Mouse (Mus musculus) layer of hippocampus, adult 11-12 months (tissue): ENCODE results near the gene Sla2.
A peak's percentile ranks its signal among the peaks of the same experiment; 100 is the strongest.
"Not testable (repeated sequence)": the region's sequence is repeated elsewhere in the genome, so short reads cannot be mapped to it uniquely, and the experiment has no call there.

Experiments used
- DNase-seq: peaks from one replicate; pipeline ENCODE4 v3.0.0; 2022; ENCODE audit warnings: low spot score

The Sla2 gene

DNA sequence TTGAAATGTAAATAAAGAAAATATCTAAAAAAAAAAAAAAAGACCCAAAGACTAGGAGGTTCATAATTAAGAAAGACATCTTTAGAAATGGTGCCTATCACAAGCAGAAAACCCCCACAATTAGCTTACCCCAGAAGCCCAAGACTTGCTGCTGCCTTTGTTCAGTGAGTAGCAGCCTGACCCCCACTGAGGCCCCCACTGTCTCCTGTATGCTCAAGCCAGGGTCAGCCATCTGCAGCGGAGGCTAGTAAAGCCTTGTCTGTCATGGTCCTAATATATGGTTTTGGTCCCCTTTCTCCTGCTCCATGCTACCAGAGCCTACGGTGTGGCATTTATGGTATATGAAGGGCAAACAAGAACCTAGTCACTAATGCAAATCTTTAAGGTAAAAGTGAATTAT, 14.4 kb upstream of the Sla2 start:
- no peak for DNase-seq

DNA sequence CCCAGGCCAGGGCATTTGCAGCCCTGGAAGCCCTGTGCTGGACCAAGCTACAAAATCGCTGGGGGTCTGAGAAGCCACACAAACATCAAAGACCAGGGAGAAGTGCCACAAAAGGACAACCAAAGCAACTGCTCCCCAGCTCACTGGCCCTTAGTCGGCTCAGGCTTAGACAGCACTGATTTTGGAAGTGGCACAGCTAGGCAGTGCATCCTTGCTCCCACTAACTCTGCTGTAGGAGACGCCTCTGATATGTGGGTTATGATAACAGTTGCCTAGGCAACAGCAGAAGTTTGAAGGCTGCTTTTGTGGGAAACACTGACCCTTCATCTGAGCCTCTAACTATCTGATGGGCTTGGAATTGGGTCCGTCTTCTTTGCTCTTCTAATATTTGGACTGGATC, 12.2 kb upstream of the Sla2 start:
- DNase-seq: no peak

DNA sequence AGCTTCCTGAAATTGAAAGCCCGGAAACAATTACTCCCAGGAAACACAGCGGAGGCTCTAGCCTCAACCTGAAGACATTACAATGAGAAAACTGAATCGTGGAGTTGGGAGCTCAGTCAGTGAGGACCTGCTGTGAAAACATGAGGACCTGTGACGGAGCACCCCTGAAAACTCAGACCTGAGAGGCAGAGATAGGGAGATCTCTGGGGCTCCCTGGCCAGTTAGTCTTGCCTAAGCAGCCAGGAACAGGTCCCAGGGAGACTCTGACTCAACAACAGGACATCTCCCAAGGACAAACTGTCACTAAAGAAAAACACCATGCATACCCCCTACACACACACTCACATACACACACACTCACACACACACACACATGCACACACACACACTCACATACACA, 11.4 kb upstream of the Sla2 start:
- no peak for DNase-seq

GRCm38 (mm10) chr2:156897034-156897433, 10.0 kb upstream of the Sla2 start:
- no peak for DNase-seq

DNA sequence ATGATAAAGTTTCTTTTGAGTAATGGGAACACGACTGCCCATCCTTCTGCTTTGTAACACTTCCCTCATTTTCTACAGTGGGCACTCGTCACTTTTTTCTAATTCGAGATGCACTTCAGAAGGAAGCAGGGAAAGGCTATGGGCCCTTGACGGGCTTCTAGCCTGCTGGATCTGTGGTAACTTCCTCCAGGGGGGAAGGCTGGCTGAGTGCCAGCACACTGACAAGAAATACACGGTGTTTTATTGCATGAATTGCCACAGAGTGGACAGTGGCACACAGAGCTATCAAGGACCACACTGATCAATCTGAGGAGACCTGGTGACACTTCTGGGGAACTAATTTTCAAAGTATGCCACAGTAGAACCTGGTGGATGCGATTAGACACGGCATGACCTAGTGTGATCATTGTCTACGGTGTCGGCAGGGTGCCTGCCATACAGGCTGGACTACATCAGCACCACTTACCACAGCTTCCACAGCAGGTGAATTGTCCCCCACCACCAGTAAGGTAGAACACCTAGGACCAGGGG, 9.5 kb upstream of the Sla2 start:
- no peak for DNase-seq

GRCm38 (mm10) chr2:156894496-156895265, 7.7 kb upstream of the Sla2 start:
- DNase-seq: no peak

- DNase-seq: no peak
Observed at GRCm38 (mm10) chr2:156892821-156893220, 5.8 kb upstream of the Sla2 start.

DNA sequence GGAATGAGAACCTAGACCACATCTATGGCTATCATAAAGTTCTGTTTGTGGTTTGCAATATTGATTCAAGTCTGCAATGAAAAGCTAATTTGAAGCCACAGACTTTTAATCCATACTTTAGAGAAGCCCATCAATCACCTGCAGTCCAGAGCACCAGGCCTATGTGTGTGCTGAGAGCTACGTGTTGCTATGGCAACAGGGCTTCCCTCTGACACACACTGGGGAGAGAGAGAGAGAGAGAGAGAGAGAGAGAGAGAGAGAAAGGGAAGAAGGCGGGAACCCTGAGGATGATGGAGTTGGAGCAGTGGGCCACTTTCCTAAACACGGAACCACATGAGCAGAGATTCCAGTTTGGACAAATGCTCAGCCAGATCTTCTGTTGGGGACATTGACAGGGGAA, 5.2 kb upstream of the Sla2 start:
- DNase-seq: no peak

DNA sequence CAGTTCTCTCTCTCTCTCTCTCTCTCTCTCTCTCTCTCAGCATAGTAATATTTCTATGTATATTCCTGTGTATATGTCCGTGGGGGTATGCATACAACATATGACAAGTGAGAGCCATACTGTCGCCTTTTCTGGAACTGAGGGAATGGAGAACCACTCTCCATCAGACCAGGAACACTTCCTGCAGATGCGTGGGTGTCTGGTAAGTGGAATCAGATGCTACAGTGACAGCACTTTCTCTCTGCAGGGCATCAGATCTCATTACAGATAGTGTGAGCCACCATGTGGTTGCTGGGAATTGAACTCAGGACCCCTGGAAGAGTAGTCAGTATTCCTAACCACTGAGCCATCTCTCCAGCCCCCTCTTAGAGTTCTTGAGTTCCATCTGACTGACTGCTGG, 1.5 kb upstream of the Sla2 start:
- no peak for DNase-seq

DNA sequence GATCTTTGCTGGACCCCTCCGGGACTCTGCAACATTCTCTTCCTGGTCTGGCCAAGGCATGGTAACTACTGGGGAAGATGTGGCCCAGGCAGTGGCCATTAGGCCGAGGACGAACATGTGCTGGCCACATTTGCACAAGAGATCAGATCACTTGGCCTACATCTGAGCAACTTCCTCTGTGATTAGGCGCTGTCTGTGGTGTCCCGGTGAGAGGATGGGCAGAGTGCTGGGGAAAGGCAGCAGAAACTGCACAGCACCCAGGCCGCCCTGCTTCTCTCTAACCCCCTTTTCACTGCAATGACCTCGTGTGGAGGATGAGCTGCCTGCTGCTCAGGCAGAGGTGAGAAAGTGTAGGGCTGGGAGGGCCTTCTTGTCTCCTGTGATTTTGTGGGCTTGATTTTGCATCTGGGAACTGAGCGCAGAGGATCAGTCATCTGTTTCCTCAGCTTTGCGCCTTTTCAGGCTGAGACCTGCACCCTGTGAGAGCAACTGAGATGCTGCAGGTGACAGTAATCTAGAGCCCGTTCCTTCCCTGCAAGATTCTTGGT, 834 bp downstream of the Sla2 start:
- DNase-seq: no peak

- not testable (repeated sequence) for DNase-seq
Observed at GRCm38 (mm10) chr2:156885666-156886065, 1.3 kb downstream of the Sla2 start.

DNA sequence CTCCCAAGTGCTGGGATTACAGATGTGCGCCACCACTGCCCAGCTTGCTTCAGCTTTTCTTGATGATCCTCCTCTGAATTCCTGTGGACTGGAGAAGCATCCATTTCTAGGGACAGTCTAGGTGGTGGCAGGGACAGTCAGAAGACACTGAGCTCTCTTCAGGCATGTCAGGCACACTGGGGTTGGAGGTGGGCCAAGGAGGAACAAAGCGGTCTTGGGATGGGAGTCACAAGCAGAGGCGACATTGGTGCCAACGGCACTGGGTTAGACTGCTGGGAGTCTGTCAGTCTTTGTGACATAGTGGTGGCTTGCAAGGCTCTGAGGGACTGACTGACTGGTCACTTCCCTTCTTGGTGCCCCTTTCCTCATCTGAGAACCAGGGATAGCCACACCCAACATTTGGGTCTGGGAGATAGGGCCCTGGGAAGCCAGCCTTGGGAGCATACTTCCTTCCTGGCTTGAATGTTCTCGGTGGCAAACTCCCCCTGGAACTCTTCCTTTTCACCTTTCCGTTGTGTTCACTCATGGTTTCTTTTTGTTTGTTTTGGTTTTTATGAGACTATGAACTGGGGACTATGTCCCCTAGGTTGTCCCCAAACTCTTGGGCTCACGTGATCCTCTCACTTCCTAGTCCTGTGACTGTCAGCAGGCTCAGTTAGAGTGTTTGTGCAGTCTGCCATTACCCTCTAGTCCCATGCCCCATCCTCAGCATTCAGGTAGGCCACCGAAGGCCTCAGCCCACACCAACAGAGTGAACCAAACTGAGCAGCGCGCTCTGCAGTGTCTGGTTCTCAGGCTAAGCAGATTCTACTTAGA, 2.4 kb downstream of the Sla2 start:
- DNase-seq: no peak

DNA sequence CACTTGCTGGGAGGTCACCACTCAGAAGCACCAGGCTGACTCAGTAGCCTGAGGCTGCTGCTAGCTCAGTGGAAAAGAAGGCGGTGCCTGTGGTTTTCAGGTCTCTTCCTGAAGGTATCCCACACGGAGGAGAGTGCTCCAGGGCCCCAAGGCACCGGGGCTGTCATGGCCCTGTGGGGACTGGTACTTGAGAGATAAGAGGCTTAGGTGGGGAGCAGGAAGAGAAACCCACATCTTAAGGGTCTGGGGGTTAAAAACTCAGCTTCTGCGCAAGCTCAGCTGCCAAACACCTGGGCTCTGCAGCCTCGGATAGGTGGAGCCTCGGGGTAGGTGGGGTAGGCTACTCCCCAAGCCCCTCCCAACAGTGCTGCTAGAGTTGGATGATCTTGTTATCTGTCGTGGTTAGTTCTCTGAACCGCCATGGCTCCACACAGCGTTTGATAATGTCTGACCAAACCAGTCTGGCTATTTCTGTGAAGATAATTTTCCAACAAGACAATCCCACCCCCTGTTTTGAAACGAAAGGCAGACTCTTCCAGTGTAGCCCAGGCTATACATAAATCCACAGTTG, 4.5 kb downstream of the Sla2 start:
- no peak for DNase-seq

DNA sequence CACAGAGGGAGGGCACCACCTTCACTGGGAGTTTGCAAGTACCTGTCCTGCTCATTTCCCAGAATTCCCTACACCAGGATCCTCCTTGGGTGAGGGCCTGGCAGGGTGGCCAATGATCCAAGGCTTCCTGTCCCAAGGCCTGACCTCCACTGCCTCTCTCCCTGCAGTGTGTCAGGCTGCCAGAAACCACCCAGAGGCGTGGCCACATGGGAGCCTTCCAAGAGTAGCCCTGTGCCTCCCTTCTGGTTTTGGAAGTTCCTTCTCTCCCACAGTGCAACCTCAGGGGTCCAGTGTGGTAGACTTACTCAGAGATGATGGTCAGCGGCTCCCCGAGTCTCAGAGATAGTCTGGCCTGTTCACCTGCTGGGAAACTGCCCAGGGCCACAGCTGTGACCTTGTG, 7.5 kb downstream of the Sla2 start:
- no peak for DNase-seq

GRCm38 (mm10) chr2:156877726-156878125, 9.3 kb downstream of the Sla2 start:
- DNase-seq: no peak

GRCm38 (mm10) chr2:156874760-156875510, 12.1 kb downstream of the Sla2 start:
- no peak for DNase-seq

GRCm38 (mm10) chr2:156874047-156874759, 12.8 kb downstream of the Sla2 start:
- no peak for DNase-seq

GRCm38 (mm10) chr2:156873629-156874028, 13.4 kb downstream of the Sla2 start:
- DNase-seq: peak; percentile 35

DNA sequence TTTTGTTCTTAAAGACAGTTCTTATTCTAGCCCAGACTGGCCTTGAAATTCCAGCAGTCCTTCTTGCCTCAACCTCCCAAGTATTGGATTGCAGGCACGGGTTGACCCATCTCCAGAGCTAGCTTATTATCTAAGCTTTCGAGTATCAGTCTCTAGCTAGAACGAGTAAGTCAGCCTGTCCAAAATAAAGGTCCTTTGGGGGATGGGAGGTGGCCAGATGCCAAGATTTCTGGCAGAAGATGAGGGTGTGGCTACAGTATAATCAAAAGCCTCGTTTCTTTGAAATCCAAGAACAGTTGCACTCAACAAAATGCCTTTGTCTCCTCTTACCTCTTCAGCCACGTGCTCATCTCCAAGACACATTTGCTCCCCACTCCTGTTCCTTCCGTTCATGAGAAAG, 16.5 kb downstream of the Sla2 start:
- no peak for DNase-seq

- no peak for DNase-seq
Observed at GRCm38 (mm10) chr2:156869554-156869953, 17.4 kb downstream of the Sla2 start.

DNA sequence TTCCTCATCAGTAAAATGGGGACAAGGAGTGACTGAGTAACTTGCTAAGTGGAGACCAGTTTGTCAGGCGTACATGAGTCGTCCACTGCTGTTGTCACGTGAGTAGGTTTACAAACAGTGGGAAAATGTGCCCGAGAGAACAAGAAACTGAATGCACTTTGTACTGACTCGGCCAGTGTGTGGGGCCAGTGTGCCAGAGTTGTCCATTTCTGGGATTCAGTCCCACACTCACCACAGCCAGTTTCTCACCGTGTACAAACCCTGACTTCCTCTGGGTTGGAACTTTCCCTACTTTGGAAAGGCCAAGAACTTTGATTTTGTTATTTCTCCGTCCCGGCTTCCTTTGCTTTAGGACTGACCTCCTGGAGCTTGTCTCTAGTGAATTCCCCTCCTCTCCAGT, 18.0 kb downstream of the Sla2 start:
- DNase-seq: peak; percentile 25
